Mouse (Mus musculus) spleen, adult 2 months (tissue): Measurements from ENCODE around the gene Rbm28.

Experiments
- CTCF ChIP-seq: fragments of 200-500 bp; IDR thresholded peaks from 2 replicates; pipeline ENCODE4 v1.5.1; 2011; ENCODE audit warnings: mild to moderate bottlenecking, inconsistent platforms; ENCODE audit not compliant: insufficient read depth, insufficient read length, insufficient replicate concordance; ENCODE audit errors: extremely low read depth
- POLR2A ChIP-seq: fragments of 200-500 bp; IDR thresholded peaks from 2 replicates; pipeline ENCODE4 v1.6.1; 2011; ENCODE audit warnings: low read depth, low read length, inconsistent platforms

GRCm38 (mm10) chr6:29177901-29178879 is 13.4 kb upstream of the Rbm28 start:
- no peak for TF ChIP-seq CTCF
- no peak for TF ChIP-seq POLR2A
